Mouse (Mus musculus): ENCODE data around the gene Crtap. TPM values are rescaled to one million over a fixed set of nuclear protein-coding genes. Genes with fewer than 3 reads are reported as not detected.
"Not testable (repeated sequence)": the region's sequence is repeated elsewhere in the genome, so short reads cannot be mapped to it uniquely, and the experiment has no call there.

Crtap gene
- polyA plus RNA-seq, 1 experiment = 45.7 TPM

GRCm38 (mm10) chr9:114375276-114375962 lies 15.1 kb downstream of the Crtap start:
- no peaks in the 10 kb centered on the region for H3K4me1 ChIP-seq (ENCODE audit: control insufficient read depth, insufficient read depth, low read length)
- no peak for TF ChIP-seq CTCF (IDR thresholded peaks at IDR 0.05; ENCODE audit: low read depth, low read length)
- no peak for TF ChIP-seq POLR2A (IDR thresholded peaks at IDR 0.05; ENCODE audit: insufficient read depth, low read length)
- TF ChIP-seq EP300 (IDR thresholded peaks at IDR 0.05; ENCODE audit: insufficient read depth, low read depth, low read length) = no peak
- H3K27ac ChIP-seq (ENCODE audit: insufficient read depth, low read length) = no peak overlapping the region
- H3K9me3 ChIP-seq (replicated peaks; ENCODE audit: control insufficient read depth, insufficient read depth, low read length, poor library complexity, severe bottlenecking) = no peaks in the 10 kb centered on the region
- H3K27me3 ChIP-seq (ENCODE audit: control insufficient read depth, insufficient read depth, low read length, poor library complexity, severe bottlenecking) = no peaks in the 10 kb centered on the region
- peaks cover 9% of the 10 kb centered on the region for H3K36me3 ChIP-seq (ENCODE audit: control insufficient read depth, insufficient read depth, low read length, poor library complexity, severe bottlenecking)
- no peak overlapping the region for H3K9ac ChIP-seq (ENCODE audit: low read depth, poor library complexity, severe bottlenecking)
- no peak overlapping the region for H3K4me3 ChIP-seq (ENCODE audit: low read depth, low read length)

DNA sequence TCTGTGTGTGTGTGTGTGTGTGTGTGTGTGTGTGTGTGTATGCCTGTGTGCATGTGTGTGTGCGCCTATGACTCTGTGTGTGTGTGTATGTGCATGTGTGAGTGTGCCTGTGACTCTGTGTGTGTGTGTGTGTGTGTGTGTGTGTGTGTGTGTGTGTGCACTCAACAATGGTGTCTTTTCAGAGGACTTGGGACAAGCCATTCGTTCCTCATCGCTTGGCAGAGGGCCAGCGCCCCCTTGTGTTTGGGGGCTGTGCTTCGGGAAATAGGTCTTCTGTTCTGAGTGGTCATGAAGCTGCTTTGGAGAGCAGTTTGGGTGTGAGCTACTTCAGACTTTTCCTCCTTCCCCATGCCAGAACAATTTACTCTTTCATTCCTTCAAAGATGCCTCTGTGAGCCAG lies 18.8 kb downstream of the Crtap start:
- H3K4me3 ChIP-seq (ENCODE audit: low read depth, low read length); H3K4me1 ChIP-seq (ENCODE audit: control insufficient read depth, insufficient read depth, low read length); H3K27ac ChIP-seq (ENCODE audit: insufficient read depth, low read length); H3K9ac ChIP-seq (ENCODE audit: low read depth, poor library complexity, severe bottlenecking); H3K27me3 ChIP-seq (ENCODE audit: control insufficient read depth, insufficient read depth, low read length, poor library complexity, severe bottlenecking); H3K36me3 ChIP-seq (ENCODE audit: control insufficient read depth, insufficient read depth, low read length, poor library complexity, severe bottlenecking); H3K9me3 ChIP-seq (replicated peaks; ENCODE audit: control insufficient read depth, insufficient read depth, low read length, poor library complexity, severe bottlenecking): not testable (repeated sequence)
- peak; percentile 36 for TF ChIP-seq CTCF (IDR thresholded peaks at IDR 0.05; ENCODE audit: low read depth, low read length)

DNA sequence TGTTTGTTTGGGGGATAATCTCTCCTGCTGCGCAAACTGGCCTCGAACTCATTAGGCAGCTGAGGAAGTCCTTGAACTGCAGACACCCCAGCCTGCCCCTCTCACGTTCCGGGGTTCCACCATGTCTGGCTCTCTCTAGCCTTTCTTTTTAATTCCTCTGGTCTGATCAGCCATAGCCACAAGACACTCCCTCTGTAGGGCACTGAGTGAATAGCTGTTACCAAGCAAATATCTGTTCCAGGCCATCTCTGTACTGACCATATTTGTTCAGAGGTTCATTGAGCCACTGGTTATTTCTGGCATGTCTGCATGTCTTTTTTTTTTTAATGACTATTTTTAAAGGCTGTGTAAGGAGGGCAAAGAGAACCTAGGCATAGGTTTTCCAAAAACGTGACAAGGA lies 21.1 kb downstream of the Crtap start:
- not testable (repeated sequence) for H3K36me3 ChIP-seq (ENCODE audit: control insufficient read depth, insufficient read depth, low read length, poor library complexity, severe bottlenecking); H3K27ac ChIP-seq (ENCODE audit: insufficient read depth, low read length)

DNA sequence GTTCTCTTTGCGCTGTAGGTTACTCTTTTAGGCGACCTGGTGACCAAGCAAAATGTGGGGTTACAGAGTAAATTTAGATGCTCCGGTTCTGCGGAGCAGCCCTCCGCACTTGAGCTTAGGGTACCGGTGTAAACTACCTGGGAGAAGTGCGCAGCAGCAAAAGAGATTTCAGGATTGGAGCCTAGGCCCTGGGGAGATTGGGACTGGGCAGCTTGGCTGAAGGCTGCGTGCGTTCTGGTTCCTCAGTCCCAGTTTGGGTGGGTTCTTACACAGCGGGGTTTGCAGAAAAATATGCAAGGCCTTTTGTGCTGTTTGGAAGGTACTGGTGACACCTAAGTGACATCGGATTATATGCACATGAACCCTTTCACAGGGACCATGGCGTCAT lies 22.0 kb downstream of the Crtap start:
- H3K27me3 ChIP-seq (ENCODE audit: control insufficient read depth, insufficient read depth, low read length, poor library complexity, severe bottlenecking) = no peaks in the 10 kb centered on the region
- H3K9ac ChIP-seq (ENCODE audit: low read depth, poor library complexity, severe bottlenecking) = peak overlapping the region; percentile 57
- H3K36me3 ChIP-seq (ENCODE audit: control insufficient read depth, insufficient read depth, low read length, poor library complexity, severe bottlenecking) = no peaks in the 10 kb centered on the region
- TF ChIP-seq CTCF (IDR thresholded peaks at IDR 0.05; ENCODE audit: low read depth, low read length) = no peak
- TF ChIP-seq POLR2A (IDR thresholded peaks at IDR 0.05; ENCODE audit: insufficient read depth, low read length) = no peak
- no peak for TF ChIP-seq EP300 (IDR thresholded peaks at IDR 0.05; ENCODE audit: insufficient read depth, low read depth, low read length)
- no peak overlapping the region for H3K27ac ChIP-seq (ENCODE audit: insufficient read depth, low read length)
- no peaks in the 10 kb centered on the region for H3K4me1 ChIP-seq (ENCODE audit: control insufficient read depth, insufficient read depth, low read length)
- H3K9me3 ChIP-seq (replicated peaks; ENCODE audit: control insufficient read depth, insufficient read depth, low read length, poor library complexity, severe bottlenecking) = no peaks in the 10 kb centered on the region
- peak overlapping the region; percentile 61 for H3K4me3 ChIP-seq (ENCODE audit: low read depth, low read length)

More for the DNA sequence above, 21.1 kb downstream of the Crtap start:
- H3K9me3 ChIP-seq (replicated peaks; ENCODE audit: control insufficient read depth, insufficient read depth, low read length, poor library complexity, severe bottlenecking); H3K27me3 ChIP-seq (ENCODE audit: control insufficient read depth, insufficient read depth, low read length, poor library complexity, severe bottlenecking); H3K4me1 ChIP-seq (ENCODE audit: control insufficient read depth, insufficient read depth, low read length); H3K4me3 ChIP-seq (ENCODE audit: low read depth, low read length); H3K9ac ChIP-seq (ENCODE audit: low read depth, poor library complexity, severe bottlenecking): not testable (repeated sequence)

GRCm38 (mm10) chr9:114367783-114368470 lies 22.5 kb downstream of the Crtap start:
- Histone ChIP-seq H3K9me3 (replicated peaks; ENCODE audit: control insufficient read depth, insufficient read depth, low read length, poor library complexity, severe bottlenecking) (no peaks in the 10 kb centered on the region), H3K9ac (ENCODE audit: low read depth, poor library complexity, severe bottlenecking) (peak overlapping the region; percentile 57), H3K27ac (ENCODE audit: insufficient read depth, low read length) (no peak overlapping the region), H3K27me3 (ENCODE audit: control insufficient read depth, insufficient read depth, low read length, poor library complexity, severe bottlenecking) (no peaks in the 10 kb centered on the region), H3K4me3 (ENCODE audit: low read depth, low read length) (peak overlapping the region; percentile 61), H3K4me1 (ENCODE audit: control insufficient read depth, insufficient read depth, low read length) (no peaks in the 10 kb centered on the region), H3K36me3 (ENCODE audit: control insufficient read depth, insufficient read depth, low read length, poor library complexity, severe bottlenecking) (no peaks in the 10 kb centered on the region)
- no peak for TF ChIP-seq POLR2A (IDR thresholded peaks at IDR 0.05; ENCODE audit: insufficient read depth, low read length)
- TF ChIP-seq EP300 (IDR thresholded peaks at IDR 0.05; ENCODE audit: insufficient read depth, low read depth, low read length) = 0 out of 2 replicates have a peak, but pooled peaks have one; percentile 33
- no peak for TF ChIP-seq CTCF (IDR thresholded peaks at IDR 0.05; ENCODE audit: low read depth, low read length)

GRCm38 (mm10) chr9:114329855-114330254 lies 60.6 kb downstream of the Crtap start, which contains the start of gene Bcl2a1c:
TSS of gene Bcl2a1c (plus strand) at chr9:114330135.
- not testable (repeated sequence) for H3K4me3 ChIP-seq (ENCODE audit: low read depth, low read length); H3K9ac ChIP-seq (ENCODE audit: low read depth, poor library complexity, severe bottlenecking); H3K27me3 ChIP-seq (ENCODE audit: control insufficient read depth, insufficient read depth, low read length, poor library complexity, severe bottlenecking); H3K27ac ChIP-seq (ENCODE audit: insufficient read depth, low read length); H3K9me3 ChIP-seq (replicated peaks; ENCODE audit: control insufficient read depth, insufficient read depth, low read length, poor library complexity, severe bottlenecking); H3K4me1 ChIP-seq (ENCODE audit: control insufficient read depth, insufficient read depth, low read length); H3K36me3 ChIP-seq (ENCODE audit: control insufficient read depth, insufficient read depth, low read length, poor library complexity, severe bottlenecking)

GRCm38 (mm10) chr9:114328332-114328731 lies 62.1 kb downstream of the Crtap start:
- not testable (repeated sequence) for H3K27ac ChIP-seq (ENCODE audit: insufficient read depth, low read length); H3K9ac ChIP-seq (ENCODE audit: low read depth, poor library complexity, severe bottlenecking)

More at GRCm38 (mm10) chr9:114328332-114328731, 62.1 kb downstream of the Crtap start:
- H3K9me3 ChIP-seq (replicated peaks; ENCODE audit: control insufficient read depth, insufficient read depth, low read length, poor library complexity, severe bottlenecking); H3K36me3 ChIP-seq (ENCODE audit: control insufficient read depth, insufficient read depth, low read length, poor library complexity, severe bottlenecking); H3K4me3 ChIP-seq (ENCODE audit: low read depth, low read length); H3K4me1 ChIP-seq (ENCODE audit: control insufficient read depth, insufficient read depth, low read length); H3K27me3 ChIP-seq (ENCODE audit: control insufficient read depth, insufficient read depth, low read length, poor library complexity, severe bottlenecking): not testable (repeated sequence)

All from ES-Bruce4 (cell line).